In the genomic region with DNA sequence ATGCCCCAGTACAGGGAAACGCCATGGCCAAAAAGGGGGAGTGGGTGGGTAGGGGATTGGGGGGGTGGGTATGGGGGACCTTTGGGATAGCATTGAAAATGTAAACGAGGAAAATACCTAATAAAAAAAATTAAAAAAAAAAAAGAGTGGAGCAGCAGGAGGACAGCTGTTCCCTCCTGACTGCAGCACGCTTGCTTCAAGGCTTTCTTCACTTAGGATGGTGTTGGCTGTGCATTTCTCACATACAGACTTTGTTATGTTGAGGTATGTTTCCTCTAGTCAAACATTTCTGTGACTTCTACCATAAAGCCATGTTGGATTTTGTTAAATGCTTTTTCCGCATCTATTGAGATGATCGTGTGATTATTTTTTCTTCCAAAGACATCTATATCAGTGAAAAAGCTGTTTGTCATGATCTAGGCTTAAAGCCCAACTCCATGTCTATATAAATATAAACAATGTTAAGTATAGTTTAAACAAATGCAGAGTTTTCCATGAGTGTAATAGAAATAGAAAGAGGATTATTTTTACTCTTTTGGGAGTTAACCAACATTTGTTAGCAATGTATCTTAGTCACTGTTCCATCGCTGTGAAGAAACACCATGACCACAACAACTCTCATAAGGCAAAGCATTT, we compare ENCODE assay signal across 16 mouse cellular contexts.
"Had no signal": no experiment of that assay in that cellular context is flagged by ENCODE, and none has a peak within 500 bp of the region (broad histone marks: within the 10 kb centered on the region; RNA-seq: fewer than 3 reads in every experiment).

No protein-coding gene starts in this region.

- H3K27ac ChIP-seq: liver, embryonic 13.5 days; liver, embryonic 15.5 days; macrophage; midbrain, embryonic 13.5 days; midbrain, embryonic 15.5 days; neural tube, embryonic 12.5 days; stomach, embryonic 15.5 days had no signal

- H3K36me3 ChIP-seq: liver, embryonic 13.5 days; liver, embryonic 15.5 days; midbrain, embryonic 13.5 days; midbrain, embryonic 15.5 days; neural tube, embryonic 12.5 days; stomach, embryonic 15.5 days had no signal

- H3K27me3 ChIP-seq: liver, embryonic 13.5 days; liver, embryonic 15.5 days; megakaryocyte, embryonic 14.5 days; midbrain, embryonic 13.5 days; midbrain, embryonic 15.5 days; neural tube, embryonic 12.5 days; stomach, embryonic 15.5 days had no signal

- ATAC-seq: liver, postnatal 0 days; midbrain, embryonic 13.5 days; midbrain, embryonic 15.5 days had no signal

- H3K9ac ChIP-seq: liver, embryonic 13.5 days; liver, embryonic 15.5 days; liver, postnatal 0 days; midbrain, embryonic 13.5 days; midbrain, embryonic 15.5 days; neural tube, embryonic 12.5 days; stomach, embryonic 15.5 days had no signal

- H3K9me3 ChIP-seq: liver, embryonic 13.5 days; liver, embryonic 15.5 days; midbrain, embryonic 13.5 days; midbrain, embryonic 15.5 days; neural tube, embryonic 12.5 days; stomach, embryonic 15.5 days had no signal

- H3K4me2 ChIP-seq: liver, embryonic 11.5 days; liver, embryonic 13.5 days; liver, embryonic 15.5 days; midbrain, embryonic 11.5 days; midbrain, embryonic 13.5 days; midbrain, embryonic 15.5 days; neural tube, embryonic 12.5 days; stomach, embryonic 15.5 days had no signal

- H3K4me3 ChIP-seq: liver, embryonic 13.5 days; liver, embryonic 15.5 days; megakaryocyte, embryonic 14.5 days; midbrain, embryonic 13.5 days; midbrain, embryonic 15.5 days; neural tube, embryonic 12.5 days; stomach, embryonic 15.5 days had no signal

- H3K4me1 ChIP-seq: liver, embryonic 13.5 days; liver, embryonic 15.5 days; megakaryocyte, embryonic 14.5 days; midbrain, embryonic 13.5 days; midbrain, embryonic 15.5 days; neural tube, embryonic 12.5 days; stomach, embryonic 15.5 days had no signal

- DNase-seq: liver; liver, embryonic 13.5 days; liver, postnatal 0 days; right cerebral cortex, postnatal 14 days; thymus, adult 2 months; thymus, postnatal 25 days; thymus, postnatal 4 days had no signal
